ENCODE assay signal across 10 mouse cellular contexts in genomic region chr19:56990367-56991111, GRCm38 (mm10). TPM values are rescaled to one million over a fixed set of nuclear protein-coding genes. Genes with fewer than 3 reads are reported as not detected.
A peak's percentile ranks its signal among the peaks of the same experiment; 100 is the strongest.
DNase-seq lines count a peak whose midpoint lies in the region; ATAC-seq and TF ChIP-seq lines count a peak whose summit lies in the region.
"Had no signal": no experiment of that assay in that cellular context is flagged by ENCODE, and none has a peak within 500 bp of the region (broad histone marks: within the 10 kb centered on the region; RNA-seq: fewer than 3 reads in every experiment).

No protein-coding gene starts in this region.

- peak overlapping the region; percentile 14; the same call in 1 of the 2 replicates for H3K4me2 ChIP-seq in hindbrain, embryonic 15.5 days

- peaks cover 57% of the 10 kb centered on the region for H3K4me1 ChIP-seq in cerebellum, adult 2 months (ENCODE audit: control insufficient read depth, insufficient read depth, low read length)
- H3K4me1 ChIP-seq in hindbrain, embryonic 15.5 days (replicated peaks), result peaks cover 34% of the 10 kb centered on the region

- no peak overlapping the region for H3K9ac ChIP-seq in hindbrain, embryonic 15.5 days

- 32% methylated on average over 14 of the region's 14 CpGs for WGBS in cerebellum, adult 2 months
- whole genome bisulfite sequencing in hindbrain, embryonic 15.5 days, result 18% methylated on average over 14 of the region's 14 CpGs

- no peaks in the 10 kb centered on the region for H3K9me3 ChIP-seq in hindbrain, embryonic 15.5 days

- 0 out of 2 replicates have a peak overlapping the region, but pooled peaks have one; percentile 32 for H3K27ac ChIP-seq in cerebellum, adult 2 months (ENCODE audit: insufficient read depth, low read length)
- peak overlapping the region; percentile 43 for H3K27ac ChIP-seq in hindbrain, embryonic 15.5 days (replicated peaks)
- H3K27ac ChIP-seq: macrophage had no signal

- no peak for DNase-seq in cerebellum, adult 2 months
- no peak for DNase-seq in cerebellum, postnatal 14 days
- DNase-seq in embryo, embryonic 10 days (ENCODE audit: low spot score), result peak; percentile 76
- DNase-seq in lung, postnatal 10 days, result peak; percentile 62
- no peak for DNase-seq in cerebellum, adult 9-10 months
- no peak for DNase-seq in layer of hippocampus, postnatal 10 days (ENCODE audit: low spot score in 2 of 2)
- no peak for DNase-seq in right cerebral cortex, postnatal 4 days

- peak; percentile 64 for ATAC-seq in hindbrain, embryonic 15.5 days (ENCODE audit: low FRiP score, low read depth)

- H3K4me3 ChIP-seq in cerebellum, adult 2 months (replicated peaks; ENCODE audit: insufficient read depth, low read depth, low read length), result no peak overlapping the region
- H3K4me3 ChIP-seq in hindbrain, embryonic 15.5 days, result no peak overlapping the region

- no peak for TF ChIP-seq CTCF in cerebellum, adult 2 months (IDR thresholded peaks at IDR 0.05; ENCODE audit: borderline replicate concordance, insufficient read depth, low read depth, low read length)

- no peaks in the 10 kb centered on the region for H3K36me3 ChIP-seq in hindbrain, embryonic 15.5 days

- H3K27me3 ChIP-seq in cerebellum, adult 2 months (ENCODE audit: control insufficient read depth, insufficient read depth, low read length), result no peaks in the 10 kb centered on the region
- no peaks in the 10 kb centered on the region for H3K27me3 ChIP-seq in hindbrain, embryonic 15.5 days

- TF ChIP-seq POLR2A in cerebellum, adult 2 months (IDR thresholded peaks at IDR 0.05; ENCODE audit: borderline replicate concordance, insufficient read depth, low read length), result no peak

RNA-seq across cellular contexts. Expression of gene Afap1l2, which starts 17.5 kb away (rescaled TPM):
- 43.3 and 50.1 TPM in 2 replicates for polyA plus RNA-seq in cerebellum, adult 2 months (2012; rRNA removed)
- 14.5 and 16.4 TPM in 2 replicates for polyA plus RNA-seq in hindbrain, embryonic 15.5 days (2015; fragmentation: Nextera tagmentation; extraction: Ambion mirVana)
- 10 to 100 TPM; 22.0 to 24.5 TPM for total RNA-seq in layer of hippocampus, postnatal 10 days (2021)
- total RNA-seq: common myeloid progenitor, adult 5-6 weeks had no signal
- polyA plus RNA-seq: macrophage had no signal

Comparison
In these comparisons a context has a peak if more than half of its experiments do, and no peak if none do; other contexts are left out.
1. DNase-seq: peak in embryo, embryonic 10 days (single experiment) and lung, postnatal 10 days (single experiment); none in cerebellum, adult 2 months (0 of 2), cerebellum, postnatal 14 days (0 of 2), cerebellum, adult 9-10 months (single experiment), layer of hippocampus, postnatal 10 days (0 of 2) and right cerebral cortex, postnatal 4 days (single experiment).